Mouse (Mus musculus) right cerebral cortex, postnatal 25 days (tissue): ENCODE measurements around the gene Pdcd1.
"Not testable (repeated sequence)": the region's sequence is repeated elsewhere in the genome, so short reads cannot be mapped to it uniquely, and the experiment has no call there.

Experiments
- DNase-seq: peaks from one replicate; pipeline ENCODE4 v3.0.0; 2022

Gene Pdcd1

DNA sequence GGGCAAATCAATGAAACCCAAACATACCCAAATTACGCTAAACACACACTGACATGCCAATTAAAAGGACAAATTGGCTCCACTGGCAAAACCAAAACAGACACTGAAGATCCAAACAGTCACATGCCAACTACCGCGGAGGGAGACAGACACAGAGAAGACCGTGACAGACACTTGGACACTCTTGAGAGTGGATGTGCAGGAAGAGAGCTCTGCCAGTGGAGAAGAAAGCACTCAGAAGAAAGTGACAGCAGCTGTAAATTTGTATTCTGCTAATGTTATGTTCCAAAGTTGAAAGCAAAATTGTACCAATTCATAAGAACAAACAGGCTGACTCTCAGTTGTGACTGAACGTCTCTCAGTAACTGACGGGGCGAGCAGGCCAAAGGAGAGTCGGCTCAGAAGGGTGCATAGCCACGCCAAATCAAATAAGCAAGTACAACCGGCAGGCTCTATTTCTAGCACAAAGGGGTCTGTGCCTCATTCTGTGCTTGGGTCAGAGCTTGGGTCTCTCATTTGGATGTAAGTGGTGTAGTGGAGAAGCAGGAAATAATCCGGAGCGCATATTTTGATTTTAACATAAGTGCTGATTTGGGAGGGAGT, 24.7 kb downstream of the Pdcd1 start:
- DNase-seq, result no peak

DNA sequence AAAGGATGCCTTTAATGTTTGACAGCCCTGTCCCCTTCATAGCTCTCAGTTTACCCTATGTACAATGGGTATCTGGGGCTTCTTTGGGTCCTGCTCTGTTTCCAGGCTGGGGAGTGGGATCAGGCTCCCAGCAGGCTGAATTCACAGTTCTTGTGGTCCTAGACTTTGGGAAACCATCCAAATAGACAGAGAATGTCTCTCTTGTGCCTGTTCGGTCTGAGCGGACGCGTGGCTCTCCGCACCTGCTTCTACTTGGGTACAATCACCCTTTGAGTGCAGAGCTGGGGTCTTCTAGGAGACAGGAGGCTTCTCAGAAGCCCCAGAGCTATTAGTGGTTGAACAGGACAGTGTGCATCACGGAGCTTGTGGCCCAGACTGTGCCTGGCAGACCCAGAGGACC, 32.2 kb downstream of the Pdcd1 start, which contains the start of gene Neu4:
Gene Neu4, plus strand, starts transcription at position 301 of the 400 bp plus-strand sequence.
- DNase-seq, result no peak

DNA sequence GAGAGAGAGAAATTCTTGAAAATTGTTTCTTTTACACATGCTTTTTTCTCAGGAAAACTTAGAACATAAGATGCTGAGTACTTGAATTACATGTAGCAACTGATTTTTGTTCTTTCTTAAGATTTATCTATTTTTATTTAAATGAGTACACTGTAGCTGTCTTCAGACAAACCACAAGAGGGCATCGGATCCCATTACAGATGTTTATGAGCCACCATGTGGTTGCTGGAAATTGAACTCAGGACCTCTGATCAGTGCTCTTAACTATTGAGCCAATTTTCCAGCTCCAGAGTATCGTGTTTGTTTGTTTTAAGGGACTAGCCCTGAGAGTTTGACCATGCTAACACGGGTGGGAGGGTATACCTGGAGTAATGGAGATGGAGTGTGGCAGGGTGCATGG, 40.7 kb downstream of the Pdcd1 start:
- no peak for DNase-seq

DNA sequence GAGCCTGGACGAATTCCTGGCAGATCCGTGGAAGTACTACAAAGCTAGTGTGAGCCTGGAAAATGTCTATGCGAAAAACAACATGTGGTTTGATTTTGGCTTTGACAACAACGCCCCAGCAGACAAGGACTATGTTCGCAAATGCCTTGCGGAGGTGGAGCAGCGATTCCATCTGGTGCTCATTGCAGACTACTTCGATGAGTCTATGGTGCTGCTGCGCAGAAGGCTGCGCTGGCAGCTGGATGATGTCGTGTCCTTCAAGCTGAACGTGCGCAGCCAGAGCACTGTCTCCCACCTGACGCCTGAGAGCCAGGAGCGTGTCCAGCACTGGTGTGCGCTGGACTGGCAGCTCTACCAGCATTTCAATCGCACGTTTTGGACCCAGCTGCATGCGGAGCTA, 43.5 kb downstream of the Pdcd1 start:
- DNase-seq, result peak; percentile 82

DNA sequence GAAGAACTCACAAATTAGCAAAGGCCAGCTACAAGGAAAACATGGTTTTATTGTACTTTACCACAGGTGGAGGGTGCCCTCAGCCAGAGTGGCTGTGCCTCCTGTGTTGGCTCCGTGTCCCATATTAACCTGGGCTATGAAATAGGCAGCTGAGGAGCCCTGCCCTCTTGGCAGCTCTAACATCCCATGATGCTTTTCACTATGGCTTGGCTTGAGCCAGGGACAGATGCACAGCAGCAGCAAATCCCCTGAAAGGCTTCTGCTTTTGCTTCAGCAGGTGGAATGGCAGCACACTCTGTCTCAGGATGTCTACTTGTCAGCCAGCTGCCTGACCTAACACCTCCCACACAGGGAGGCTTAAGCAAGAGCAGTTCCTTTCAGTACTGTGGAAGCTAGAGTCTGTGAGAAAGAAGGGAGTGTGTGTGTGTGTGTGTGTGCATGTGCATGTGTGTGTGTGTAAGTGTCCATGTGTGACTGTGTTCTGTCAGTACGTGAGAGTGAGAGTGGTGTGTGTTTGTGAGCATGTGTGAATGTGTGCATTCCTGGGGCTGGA, 46.3 kb downstream of the Pdcd1 start:
- not testable (repeated sequence) for DNase-seq

DNA sequence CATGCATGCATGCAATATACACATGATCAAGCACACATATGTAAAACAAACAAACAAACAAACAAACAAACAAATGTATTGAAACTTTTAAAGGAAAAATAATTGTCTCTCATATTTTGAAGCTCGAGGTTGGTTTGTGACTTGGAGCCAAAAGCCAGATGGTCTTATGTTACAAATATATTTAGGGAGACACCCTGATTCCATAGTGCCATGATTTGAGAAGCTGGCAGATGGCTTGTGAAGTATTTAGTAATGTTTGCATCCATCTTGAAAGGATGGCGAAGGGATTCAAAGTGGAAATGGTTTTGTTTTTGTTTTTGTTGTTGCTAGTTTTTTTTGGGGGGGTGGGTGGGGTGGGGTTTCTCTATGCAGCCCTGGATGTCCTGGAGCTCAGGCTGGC, 51.3 kb downstream of the Pdcd1 start:
- no peak for DNase-seq

DNA sequence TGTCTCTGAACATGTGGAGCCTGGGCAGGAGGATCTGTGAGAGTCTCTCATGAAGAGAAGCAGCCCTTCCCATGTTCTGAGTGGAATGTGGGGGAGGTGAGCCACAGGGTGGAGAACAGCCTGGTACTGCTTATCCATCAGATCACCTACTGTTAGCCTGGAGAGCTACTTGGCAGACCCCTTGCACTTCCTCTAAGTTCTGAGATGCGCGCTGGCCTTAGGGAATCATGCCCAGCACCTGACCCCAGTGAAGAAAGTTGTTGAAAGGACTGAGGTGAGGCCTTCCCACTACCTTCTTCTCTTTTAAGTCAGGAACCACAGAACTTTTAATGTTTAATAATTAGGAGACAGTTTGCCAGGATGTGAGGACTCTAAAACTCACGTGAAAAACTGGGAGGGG, 60.9 kb downstream of the Pdcd1 start:
- not testable (repeated sequence) for DNase-seq

DNA sequence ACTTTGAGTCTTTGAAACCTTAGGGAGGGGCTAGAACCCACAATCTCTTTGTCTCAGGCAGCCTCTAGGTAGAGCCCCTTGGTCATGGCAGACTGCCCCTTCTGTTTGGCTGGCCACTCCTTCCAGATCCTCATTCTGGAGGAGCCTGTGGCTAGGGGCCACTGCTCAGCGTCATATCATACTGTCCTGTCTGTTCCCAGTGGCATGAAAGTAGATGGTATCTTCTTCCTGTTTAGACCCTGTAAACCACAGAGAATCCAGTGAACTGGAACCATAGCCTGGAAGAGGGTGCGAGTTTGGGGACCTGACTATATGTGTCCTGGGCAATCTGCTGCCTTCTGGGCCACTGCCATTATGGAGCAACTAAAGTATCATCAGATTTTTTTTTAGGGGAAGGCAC, 61.3 kb downstream of the Pdcd1 start:
- not testable (repeated sequence) for DNase-seq

DNA sequence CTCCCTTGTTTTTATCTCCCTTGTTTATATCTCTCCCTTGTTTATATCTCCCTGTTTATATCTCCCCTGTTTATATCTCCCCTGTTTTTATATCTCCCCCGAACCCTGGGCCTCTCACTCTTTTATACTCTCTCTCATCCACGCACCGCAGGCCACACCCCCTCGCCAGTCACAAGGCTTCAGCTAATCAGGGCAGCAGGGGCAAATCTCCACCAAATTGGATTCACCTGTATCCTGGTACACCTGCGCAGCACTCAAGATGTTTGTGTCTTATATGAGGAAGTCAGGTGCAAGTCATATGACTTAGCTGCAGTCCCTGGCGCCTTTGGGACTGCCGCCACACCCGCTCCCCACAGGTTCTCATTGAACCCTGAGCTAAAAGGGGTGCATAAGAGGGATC, 62.1 kb downstream of the Pdcd1 start, which contains the start of gene Gal3st2c:
Gene Gal3st2c, plus strand, starts transcription at position 301 of the 400 bp plus-strand sequence.
- DNase-seq, result not testable (repeated sequence)

DNA sequence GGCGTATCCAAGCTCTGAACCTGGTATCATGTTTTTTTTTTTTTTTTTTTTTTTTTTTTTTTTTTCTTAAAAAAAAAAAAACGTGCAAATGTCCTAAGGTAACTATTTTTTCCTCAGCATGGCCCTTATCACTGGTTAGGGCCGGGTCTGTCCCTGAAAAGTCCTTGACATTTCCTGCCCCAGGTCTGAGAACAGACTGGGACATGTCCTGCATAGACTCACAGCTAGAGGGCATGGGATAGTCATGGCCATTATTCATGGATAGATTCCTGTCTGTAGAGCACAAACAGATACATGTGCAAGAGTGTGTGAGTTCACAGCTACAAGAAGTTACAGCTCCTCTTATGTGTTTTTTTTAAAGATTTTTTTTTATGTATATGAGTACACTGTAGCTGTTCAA, 63.6 kb downstream of the Pdcd1 start:
- no peak for DNase-seq
